Mouse (Mus musculus) telencephalon, adult 2 months (tissue): ENCODE data around the gene Fbf1.
"Not testable (repeated sequence)": the region's sequence is repeated elsewhere in the genome, so short reads cannot be mapped to it uniquely, and the experiment has no call there.

Source experiments
- DNase-seq: peaks from one replicate; pipeline ENCODE4 v3.0.0-alpha.2; 2011; ENCODE audit warnings: low read depth, low spot score

Fbf1 gene

DNA sequence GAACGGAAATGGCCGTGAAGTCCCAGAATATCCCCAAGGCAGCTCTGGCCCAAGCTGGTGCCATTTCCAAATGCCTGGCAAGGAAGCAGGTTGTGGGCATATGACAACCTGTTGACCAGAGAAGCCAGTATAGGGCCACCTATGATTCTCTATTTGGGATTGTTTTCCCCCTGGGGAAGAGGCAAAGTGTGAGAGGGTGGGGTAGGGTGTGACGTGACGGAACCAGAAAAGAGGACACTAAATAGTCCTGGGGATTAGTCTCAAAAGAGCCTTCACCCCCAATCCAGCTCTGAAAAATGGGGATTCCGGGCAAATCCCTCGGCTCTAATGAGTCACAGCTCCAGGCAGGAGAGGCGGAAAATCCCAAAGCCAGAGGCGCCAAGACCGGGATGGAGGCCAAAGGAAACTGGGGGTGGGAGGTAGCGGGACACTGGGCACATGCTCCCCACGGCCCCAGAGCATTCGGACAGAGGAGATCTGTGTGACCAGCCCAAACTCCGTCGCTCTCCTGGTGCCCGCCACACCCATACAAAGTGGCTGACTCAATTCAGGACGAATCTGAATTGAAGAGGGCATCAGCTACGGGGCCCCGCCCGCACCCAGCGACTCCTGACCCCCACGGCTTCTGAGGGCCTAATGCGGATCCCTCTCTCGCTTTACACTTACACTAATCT is 59.4 kb downstream of the Fbf1 start:
- no peak for DNase-seq

DNA sequence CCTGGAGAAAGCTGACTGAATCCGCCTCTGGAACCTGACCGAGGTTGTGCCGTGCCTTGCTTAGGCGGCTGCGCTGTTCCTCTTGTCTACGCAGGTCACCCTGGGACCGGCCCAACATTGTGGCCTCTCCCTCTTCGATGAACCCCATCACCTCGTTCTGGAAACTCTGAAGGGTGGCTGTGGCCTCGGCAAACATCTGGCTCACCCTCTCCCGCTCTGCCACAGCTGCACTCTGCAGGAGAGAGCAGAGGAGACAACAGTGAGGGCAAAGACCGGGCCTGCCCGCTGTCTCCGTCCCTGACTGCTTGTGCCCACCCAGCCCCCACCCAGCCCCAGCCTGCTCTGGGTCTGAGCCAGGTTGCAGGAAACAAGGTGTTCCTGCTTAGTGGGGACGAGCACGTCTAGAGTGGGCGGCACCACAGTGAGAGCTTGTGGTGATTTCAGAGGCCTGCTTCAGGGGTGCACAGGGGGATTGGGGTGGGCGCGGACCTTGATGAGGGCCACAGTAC is 60.1 kb downstream of the Fbf1 start:
- DNase-seq: no peak

- DNase-seq: no peak
These were observed 60.8 kb downstream of the Fbf1 start for GRCm38 (mm10) chr11:116106963-116107776.

DNA sequence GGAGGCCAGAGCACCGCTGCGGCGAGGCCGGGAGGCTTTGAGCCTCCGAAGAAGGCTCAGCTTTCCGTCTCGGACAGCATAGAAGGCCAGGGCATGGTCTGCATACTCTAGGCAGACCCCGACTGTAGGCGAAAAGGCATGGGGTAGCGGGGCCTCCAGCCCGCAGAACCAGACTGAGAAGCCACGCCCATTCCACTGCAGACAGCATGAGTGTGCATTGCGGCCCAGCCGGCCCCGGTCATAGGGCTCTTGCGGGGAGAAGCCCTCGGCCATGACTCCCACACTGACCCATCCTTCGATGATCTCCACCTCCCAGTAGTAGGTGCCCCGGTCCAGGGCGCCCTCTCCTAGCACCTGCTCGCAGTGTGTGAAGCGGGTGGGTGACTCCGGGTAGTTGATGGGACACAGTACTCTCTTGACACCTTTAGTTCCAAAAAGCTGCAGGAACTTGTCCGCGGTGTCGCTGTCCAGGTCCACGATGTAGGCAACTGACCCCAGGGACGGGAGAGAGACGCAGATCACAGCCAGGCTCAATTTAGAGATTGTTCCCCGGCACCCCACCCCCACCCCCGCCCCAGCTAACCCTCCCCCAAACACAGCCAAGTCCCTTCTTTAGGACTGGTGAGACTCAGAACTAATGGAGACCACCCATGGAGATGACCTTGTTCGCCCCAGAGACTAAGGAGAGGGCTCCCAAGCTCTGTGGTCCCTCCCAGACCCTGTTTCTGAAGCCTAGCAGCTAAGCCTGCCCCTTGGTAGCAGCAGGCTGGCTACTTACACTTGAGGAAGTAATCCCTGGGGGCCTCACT is 61.6 kb downstream of the Fbf1 start:
- DNase-seq: no peak

GRCm38 (mm10) chr11:116105065-116105464 is 62.9 kb downstream of the Fbf1 start:
- DNase-seq: no peak

DNA sequence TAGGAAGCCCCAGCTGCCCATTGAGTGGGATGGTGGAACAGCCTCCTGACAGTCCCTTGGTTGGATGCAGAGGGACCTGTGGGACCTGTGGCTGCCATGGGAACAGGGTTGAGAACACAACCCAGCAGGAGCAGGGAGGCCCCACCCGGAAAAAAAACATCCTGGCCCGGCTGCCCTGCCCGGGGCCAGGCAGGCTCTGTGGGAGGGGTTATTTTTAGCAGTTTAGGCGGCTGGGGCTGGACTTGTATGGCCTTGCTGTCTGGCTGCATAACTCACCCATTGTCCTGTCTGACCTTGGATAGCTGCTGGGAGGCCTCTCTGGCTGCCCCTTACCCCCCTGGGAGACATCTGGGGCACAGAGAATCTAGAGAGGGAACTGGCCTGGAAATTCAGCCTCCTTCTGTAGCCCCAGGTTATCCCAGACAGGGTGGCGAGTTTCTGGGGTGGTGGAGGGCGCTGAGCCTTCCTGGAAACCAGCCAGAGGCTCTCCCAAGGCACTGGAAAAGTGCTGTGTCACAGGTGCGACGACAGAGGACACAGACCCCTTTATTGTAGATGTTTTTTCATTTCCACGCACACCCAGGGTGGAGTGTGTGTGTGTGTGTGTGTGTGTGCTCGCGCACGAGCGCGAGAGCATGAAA is 63.8 kb downstream of the Fbf1 start:
- DNase-seq: no peak

- no peak for DNase-seq
These were observed 64.4 kb downstream of the Fbf1 start for GRCm38 (mm10) chr11:116103572-116103971.

GRCm38 (mm10) chr11:116102472-116102871 is 65.5 kb downstream of the Fbf1 start:
- no peak for DNase-seq

- DNase-seq: no peak
These were observed 66.0 kb downstream of the Fbf1 start for GRCm38 (mm10) chr11:116101931-116102381.

GRCm38 (mm10) chr11:116100839-116101238 is 67.1 kb downstream of the Fbf1 start:
- no peak for DNase-seq

DNA sequence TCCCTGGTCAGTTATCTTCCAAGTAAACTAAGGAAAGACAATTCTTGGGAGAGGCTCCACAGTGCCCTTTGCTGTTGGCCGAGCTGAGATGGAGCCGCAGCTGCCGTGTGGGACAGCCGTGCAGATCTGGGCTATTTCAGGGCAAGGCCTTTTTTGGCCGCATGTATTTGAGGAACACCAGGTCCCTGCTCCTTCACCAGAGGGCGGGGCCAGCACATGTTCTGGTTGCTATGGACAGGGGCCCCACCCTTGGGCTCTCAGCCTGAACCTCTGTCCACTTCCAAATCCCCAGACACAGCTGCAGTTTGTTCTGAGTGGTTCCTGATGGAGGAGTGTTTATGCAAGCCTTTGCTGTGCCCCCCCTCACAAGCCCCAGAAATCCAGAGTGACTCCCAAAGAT is 67.6 kb downstream of the Fbf1 start:
- no peak for DNase-seq

DNA sequence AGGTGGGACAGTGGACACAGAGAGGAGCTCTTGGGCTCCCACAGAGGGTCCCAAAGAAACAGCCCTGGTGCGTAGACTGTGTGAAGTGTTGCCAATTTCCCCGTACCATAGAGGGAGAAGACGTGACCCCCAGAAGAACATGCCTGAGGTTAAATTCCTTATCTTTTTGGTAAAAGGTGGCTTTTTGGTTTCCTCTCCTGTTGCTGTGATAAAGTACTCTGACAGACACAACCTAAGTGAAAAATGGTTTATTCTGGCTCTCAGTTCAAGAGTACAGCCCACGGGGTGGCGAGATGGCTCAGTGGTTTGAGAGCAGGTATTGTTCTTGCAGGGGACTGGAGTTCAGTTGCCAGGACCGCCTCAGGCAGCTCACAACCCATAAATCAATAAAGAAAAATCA is 68.5 kb downstream of the Fbf1 start:
- no peak for DNase-seq

GRCm38 (mm10) chr11:116098711-116099460 is 69.1 kb downstream of the Fbf1 start:
- no peak for DNase-seq

- DNase-seq: no peak
These were observed 71.5 kb downstream of the Fbf1 start for GRCm38 (mm10) chr11:116096213-116097108.

DNA sequence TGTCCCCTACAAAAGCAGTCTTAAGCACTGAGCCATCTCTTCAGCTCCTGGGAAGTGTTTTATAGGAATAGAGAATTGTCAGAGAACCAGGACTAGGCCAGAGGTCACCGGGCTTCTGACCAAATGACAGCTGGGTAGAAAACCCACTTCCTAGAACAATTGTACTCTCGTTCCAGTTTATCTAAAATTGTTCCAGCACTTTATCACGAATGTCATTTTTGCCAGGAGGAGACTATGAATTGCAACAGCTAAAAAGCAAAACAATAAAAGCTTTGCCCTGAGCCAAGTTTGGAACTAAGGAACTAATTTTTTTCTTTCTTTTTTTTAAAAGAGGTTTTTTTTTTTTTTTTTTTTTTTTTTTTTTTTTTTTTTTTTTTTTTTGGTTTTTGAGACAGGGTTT is 72.4 kb downstream of the Fbf1 start:
- no peak for DNase-seq

GRCm38 (mm10) chr11:116093771-116094565 is 74.0 kb downstream of the Fbf1 start:
- no peak for DNase-seq

DNA sequence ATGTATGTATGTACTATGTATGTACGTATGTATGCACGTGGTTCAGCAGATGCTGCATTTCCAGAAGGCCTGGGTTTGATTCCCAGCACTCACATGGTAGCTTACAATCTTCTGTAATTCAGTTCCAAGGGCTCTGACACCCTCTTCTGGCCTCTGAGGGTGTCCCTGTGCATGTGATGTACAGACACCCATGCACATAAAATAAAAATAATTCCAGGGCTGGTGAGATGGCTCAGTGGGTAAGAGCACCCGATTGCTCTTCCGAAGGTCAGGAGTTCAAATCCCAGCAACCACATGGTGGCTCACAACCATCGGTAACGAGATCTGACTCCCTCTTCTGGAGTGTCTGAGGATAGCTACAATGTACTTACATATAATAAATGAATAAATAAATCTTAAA is 75.0 kb downstream of the Fbf1 start:
- DNase-seq: not testable (repeated sequence)
